Mouse (Mus musculus) T-helper 1 cell (primary cell): ENCODE measurements around the gene Hspa12a.
"Not testable (repeated sequence)": the region's sequence is repeated elsewhere in the genome, so short reads cannot be mapped to it uniquely, and the experiment has no call there.

Experiments
- in situ Hi-C: fragments of 300-600 bp; cut with MboI, MseI; formaldehyde crosslinking; loops from one replicate; pipeline ENCODE4 v1.15.1; 2025; ENCODE audit warnings: high pct_unique_total_duplicates

Gene Hspa12a

GRCm38 (mm10) chr19:58910941-58911368 is 32.5 kb downstream of the Hspa12a start:
- in situ Hi-C loops: no loop called here

GRCm38 (mm10) chr19:58908018-58908417 is 35.4 kb downstream of the Hspa12a start:
- in situ Hi-C loops: no loop called here

GRCm38 (mm10) chr19:58906685-58907084 is 36.8 kb downstream of the Hspa12a start:
- in situ Hi-C loops: no loop called here

GRCm38 (mm10) chr19:58903899-58904327 is 39.5 kb downstream of the Hspa12a start:
- in situ Hi-C loops: no loop called here

GRCm38 (mm10) chr19:58903079-58903898 is 40.2 kb downstream of the Hspa12a start:
- in situ Hi-C loops: no loop called here

- in situ Hi-C loops: not testable (repeated sequence)
Measured at GRCm38 (mm10) chr19:58900471-58900870, 43.0 kb downstream of the Hspa12a start.

GRCm38 (mm10) chr19:58896216-58896615 is 47.2 kb downstream of the Hspa12a start:
- in situ Hi-C loops: loop anchor here (5.0 kb wide), 1 partner anchor 89 kb away; no protein-coding TSS in a partner anchor

- in situ Hi-C loops: no loop called here
Measured at GRCm38 (mm10) chr19:58889306-58890038, 54.0 kb downstream of the Hspa12a start.

- in situ Hi-C loops: no loop called here
Measured at GRCm38 (mm10) chr19:58886467-58886866, 57.0 kb downstream of the Hspa12a start.

- in situ Hi-C loops: no loop called here
Measured at GRCm38 (mm10) chr19:58883451-58883850, 60.0 kb downstream of the Hspa12a start.

GRCm38 (mm10) chr19:58882336-58882735 is 61.1 kb downstream of the Hspa12a start:
- in situ Hi-C loops: no loop called here

GRCm38 (mm10) chr19:58879330-58879957 is 64.0 kb downstream of the Hspa12a start:
- in situ Hi-C loops: no loop called here

GRCm38 (mm10) chr19:58878560-58878959 is 64.9 kb downstream of the Hspa12a start:
- in situ Hi-C loops: no loop called here

- in situ Hi-C loops: no loop called here
Measured at GRCm38 (mm10) chr19:58873536-58873935, 69.9 kb downstream of the Hspa12a start.

- in situ Hi-C loops: no loop called here
Measured at GRCm38 (mm10) chr19:58872381-58873259, 70.8 kb downstream of the Hspa12a start.

GRCm38 (mm10) chr19:58871878-58872277 is 71.6 kb downstream of the Hspa12a start:
- in situ Hi-C loops: no loop called here

- in situ Hi-C loops: no loop called here
Measured at GRCm38 (mm10) chr19:58866651-58867050, 76.8 kb downstream of the Hspa12a start.

GRCm38 (mm10) chr19:58865224-58865623 is 78.2 kb downstream of the Hspa12a start:
- in situ Hi-C loops: no loop called here

GRCm38 (mm10) chr19:58864006-58864573 is 79.4 kb downstream of the Hspa12a start:
- in situ Hi-C loops: no loop called here

GRCm38 (mm10) chr19:58861174-58861760 is 82.2 kb downstream of the Hspa12a start:
- in situ Hi-C loops: no loop called here
